Mouse (Mus musculus) layer of hippocampus, postnatal 36 days (tissue): ENCODE data around the gene Slc9a9. TPM values are rescaled to one million over a fixed set of nuclear protein-coding genes. Genes with fewer than 3 reads are reported as not detected.

Experiments used
- DNase-seq, 2 experiments: peaks; one replicate each; pipeline ENCODE4 v3.0.0; 2022
- total RNA-seq, 2 experiments: library from RNA; stranded (reverse); gene quantifications; 2 replicates each; pipeline ENCODE4 v1.2.3; 2021

Gene Slc9a9
- total RNA-seq, 2 experiments from 2014 or later = 15.1 to 16.4 TPM

GRCm38 (mm10) chr9:95079951-95080350 lies 410.2 kb downstream of the Slc9a9 start:
- DNase-seq = no peak

GRCm38 (mm10) chr9:95086109-95086821 lies 416.6 kb downstream of the Slc9a9 start:
- no peak for DNase-seq

GRCm38 (mm10) chr9:95088221-95088620 lies 418.5 kb downstream of the Slc9a9 start:
- DNase-seq = no peak

GRCm38 (mm10) chr9:95089050-95089449 lies 419.3 kb downstream of the Slc9a9 start:
- peak; percentile 38 to 47 for DNase-seq

- DNase-seq = no peak
Measured at GRCm38 (mm10) chr9:95096486-95096885, 426.8 kb downstream of the Slc9a9 start.

- DNase-seq = no peak
Measured at GRCm38 (mm10) chr9:95105768-95106167, 436.1 kb downstream of the Slc9a9 start.

- DNase-seq = no peak
Measured at GRCm38 (mm10) chr9:95109799-95110198, 440.1 kb downstream of the Slc9a9 start.

GRCm38 (mm10) chr9:95110768-95111167 lies 441.1 kb downstream of the Slc9a9 start:
- no peak for DNase-seq

GRCm38 (mm10) chr9:95111732-95112131 lies 442.0 kb downstream of the Slc9a9 start:
- no peak for DNase-seq

GRCm38 (mm10) chr9:95113157-95114135 lies 443.7 kb downstream of the Slc9a9 start:
- DNase-seq = no peak

- DNase-seq = no peak
Measured at GRCm38 (mm10) chr9:95120062-95120461, 450.4 kb downstream of the Slc9a9 start.

GRCm38 (mm10) chr9:95121151-95121835 lies 451.6 kb downstream of the Slc9a9 start:
- no peak for DNase-seq

- DNase-seq = no peak
Measured at GRCm38 (mm10) chr9:95125683-95126082, 456.0 kb downstream of the Slc9a9 start.

GRCm38 (mm10) chr9:95127774-95128173 lies 458.1 kb downstream of the Slc9a9 start:
- DNase-seq = no peak

GRCm38 (mm10) chr9:95149206-95149729 lies 479.6 kb downstream of the Slc9a9 start:
- DNase-seq = no peak

GRCm38 (mm10) chr9:95150096-95150495 lies 480.4 kb downstream of the Slc9a9 start:
- DNase-seq = no peak

GRCm38 (mm10) chr9:95150597-95150996 lies 480.9 kb downstream of the Slc9a9 start:
- DNase-seq = no peak

- DNase-seq = no peak
Measured at GRCm38 (mm10) chr9:95150998-95151397, 481.3 kb downstream of the Slc9a9 start.

- no peak for DNase-seq
Measured at GRCm38 (mm10) chr9:95151746-95152145, 482.0 kb downstream of the Slc9a9 start.

- DNase-seq = no peak
Measured at GRCm38 (mm10) chr9:95153966-95154365, 484.3 kb downstream of the Slc9a9 start.

GRCm38 (mm10) chr9:95157948-95158347 lies 488.2 kb downstream of the Slc9a9 start:
- DNase-seq = no peak

GRCm38 (mm10) chr9:95158916-95159315 lies 489.2 kb downstream of the Slc9a9 start:
- no peak for DNase-seq
